Mouse (Mus musculus) liver, embryonic 14.5 days (tissue): Measurements from ENCODE around the gene Mark2. TPM values are rescaled to one million over a fixed set of nuclear protein-coding genes. Genes with fewer than 3 reads are reported as not detected.

Experiments used
- ATAC-seq: fragments of 200-750 bp; cut with Nextera tagmentation; 2 replicates; pipeline ENCODE4 v1.8.0; 2017; ENCODE audit warnings: moderate number of reproducible peaks, mild to moderate bottlenecking, moderate library complexity; ENCODE audit not compliant: insufficient read depth
- DNase-seq, 3 experiments: peaks; one replicate each; pipeline ENCODE4 v3.0.0-alpha.2; 2012 to 2013; ENCODE audit warnings: low read depth in 3 of 3, low spot score in 3 of 3
- H3K27ac ChIP-seq: fragments of 300-500 bp; sonication (generic); 2 replicates; pipeline ENCODE4 v1.5.1; 2014; ENCODE audit warnings: moderate library complexity, mild to moderate bottlenecking, control low read depth, inconsistent platforms
- H3K27me3 ChIP-seq: fragments of 300-500 bp; sonication (generic); 2 replicates; pipeline ENCODE4 v1.6.1; 2014; ENCODE audit warnings: mild to moderate bottlenecking, low read length, moderate library complexity; ENCODE audit not compliant: control insufficient read depth, insufficient read depth
- H3K36me3 ChIP-seq: fragments of 300-500 bp; sonication (generic); replicated peaks from 2 replicates; pipeline ENCODE4 v1.6.1; 2014; ENCODE audit warnings: low read depth; ENCODE audit not compliant: control insufficient read depth, insufficient read depth
- H3K4me1 ChIP-seq, 2 experiments: fragments of 200-500 bp in 1 of 2; fragments of 300-500 bp in 1 of 2; sonication (generic) in 1 of 2; replicated peaks; 2 replicates each; pipeline ENCODE4 v1.6.1; 2012 to 2014; ENCODE audit warnings: antibody characterized with exemption in 1 of 2, inconsistent platforms in 1 of 2, low read length in 1 of 2; ENCODE audit not compliant: control insufficient read depth in 2 of 2, insufficient read depth in 2 of 2
- H3K4me2 ChIP-seq: fragments of 300-500 bp; sonication (generic); 2 replicates; pipeline ENCODE4 v1.6.1; 2014; ENCODE audit warnings: low read depth, mild to moderate bottlenecking, control low read depth, moderate library complexity
- H3K4me3 ChIP-seq, 2 experiments: fragments of 200-500 bp in 1 of 2; fragments of 300-500 bp in 1 of 2; sonication (generic) in 1 of 2; 2 replicates each; pipeline ENCODE4 v1.5.1; 2012 to 2014; ENCODE audit warnings: low read depth in 2 of 2, low read length in 2 of 2, mild to moderate bottlenecking in 2 of 2, control low read depth in 1 of 2, inconsistent platforms in 1 of 2, moderate library complexity in 1 of 2; ENCODE audit not compliant: insufficient read depth in 1 of 2
- H3K9ac ChIP-seq: fragments of 300-500 bp; sonication (generic); replicated peaks from 2 replicates; pipeline ENCODE4 v1.6.1; 2014; ENCODE audit warnings: mild to moderate bottlenecking, control low read depth, moderate library complexity
- H3K9me3 ChIP-seq: fragments of 300-500 bp; sonication (generic); 2 replicates; pipeline ENCODE4 v1.6.1; 2016; ENCODE audit warnings: low read length, mixed read lengths; ENCODE audit not compliant: control insufficient read depth
- CTCF ChIP-seq: IDR thresholded peaks from 2 replicates; pipeline ENCODE4 v1.5.1; 2016; ENCODE audit warnings: antibody characterized with exemption, low read depth, control low read depth
- EP300 ChIP-seq: IDR thresholded peaks from 2 replicates; pipeline ENCODE4 v1.6.1; 2016; ENCODE audit warnings: antibody characterized with exemption, low read depth
- WGBS: fragments of 180-500 bp; shearing (Covaris S2); extraction: QIAGEN DNeasy Blood & Tissue Kit; methylation state at CpG from one replicate; pipeline ENCODE4 v1.1.7; 2014; ENCODE audit not compliant: insufficient replicate concordance; 5-methylcytosine and 5-hydroxymethylcytosine counted together
- polyA plus RNA-seq, 2 experiments: library from polyadenylated mRNA; depleted of rRNA in 1 of 2; stranded (reverse) in 1 of 2; unstranded in 1 of 2; fragments of >200 nt; fragmentation: Nextera tagmentation in 1 of 2; extraction: Ambion mirVana in 1 of 2; gene quantifications; 2 replicates each; pipeline versions ENCODE4 v1.2.1 to v1.2.3; 2012 to 2014

The Mark2 gene
- polyA plus RNA-seq, 2 experiments = 14.3 to 17.4 TPM

GRCm38 (mm10) chr19:7264766-7265331 lies 76.8 kb downstream of the Mark2 start:
- no peak for ATAC-seq
- peaks cover 0 to 3% of the 10 kb centered on the region in 2 experiments; a peak in 1 of 4 replicates for H3K4me1 ChIP-seq
- no peak overlapping the region for H3K9ac ChIP-seq
- 40% methylated on average over 6 of the region's 6 CpGs for WGBS
- no peak overlapping the region for H3K27ac ChIP-seq
- no peak overlapping the region for H3K4me3 ChIP-seq
- no peaks in the 10 kb centered on the region for H3K36me3 ChIP-seq
- H3K9me3 ChIP-seq = no peaks in the 10 kb centered on the region
- no peak for DNase-seq
- TF ChIP-seq CTCF = no peak
- no peak for TF ChIP-seq EP300
- peaks cover 15% of the 10 kb centered on the region for H3K27me3 ChIP-seq
- no peak overlapping the region for H3K4me2 ChIP-seq

GRCm38 (mm10) chr19:7264088-7264765 lies 77.4 kb downstream of the Mark2 start:
- H3K27ac ChIP-seq = no peak overlapping the region
- peaks cover 0 to 3% of the 10 kb centered on the region in 2 experiments; a peak in 1 of 4 replicates for H3K4me1 ChIP-seq
- ATAC-seq (no peak), DNase-seq (peak; percentile 41 to 58 (median 47))
- WGBS = 22% methylated on average over 9 of the region's 9 CpGs
- no peak overlapping the region for H3K9ac ChIP-seq
- H3K27me3 ChIP-seq = peaks cover 15% of the 10 kb centered on the region
- no peaks in the 10 kb centered on the region for H3K9me3 ChIP-seq
- H3K4me2 ChIP-seq = no peak overlapping the region
- H3K36me3 ChIP-seq = no peaks in the 10 kb centered on the region
- TF ChIP-seq EP300 (no peak), CTCF (peak; percentile 96)
- H3K4me3 ChIP-seq = no peak overlapping the region

- peaks cover 0 to 3% of the 10 kb centered on the region in 2 experiments; a peak in 1 of 4 replicates for H3K4me1 ChIP-seq
- no peak overlapping the region for H3K4me2 ChIP-seq
- no peaks in the 10 kb centered on the region for H3K9me3 ChIP-seq
- DNase-seq (no peak), ATAC-seq (no peak)
- no peak overlapping the region for H3K27ac ChIP-seq
- 61% methylated on average over 1 of the region's 1 CpGs for WGBS
- H3K4me3 ChIP-seq = no peak overlapping the region
- no peak for TF ChIP-seq EP300
- TF ChIP-seq CTCF = no peak
- H3K27me3 ChIP-seq = peaks cover 5% of the 10 kb centered on the region
- no peak overlapping the region for H3K9ac ChIP-seq
- H3K36me3 ChIP-seq = no peaks in the 10 kb centered on the region
Observed at GRCm38 (mm10) chr19:7262592-7262991, 79.1 kb downstream of the Mark2 start.

GRCm38 (mm10) chr19:7261964-7262363 lies 79.7 kb downstream of the Mark2 start:
- no peak for DNase-seq
- Histone ChIP-seq H3K4me3 (no peak overlapping the region), H3K9me3 (no peaks in the 10 kb centered on the region), H3K36me3 (no peaks in the 10 kb centered on the region), H3K4me2 (no peak overlapping the region), H3K9ac (no peak overlapping the region), H3K4me1 (no peaks in the 10 kb centered on the region), H3K27me3 (no peaks in the 10 kb centered on the region; the same call in none of the 2 replicates), H3K27ac (no peak overlapping the region)
- 63% methylated on average over 3 of the region's 3 CpGs for WGBS
- no peak for ATAC-seq
- no peak for TF ChIP-seq CTCF
- no peak for TF ChIP-seq EP300

GRCm38 (mm10) chr19:7261476-7261875 lies 80.2 kb downstream of the Mark2 start:
- DNase-seq = no peak
- no peaks in the 10 kb centered on the region for H3K4me1 ChIP-seq
- 71% methylated on average over 1 of the region's 1 CpGs for WGBS
- no peaks in the 10 kb centered on the region; the same call in 1 of the 2 replicates for H3K27me3 ChIP-seq
- H3K9ac ChIP-seq = no peak overlapping the region
- H3K4me3 ChIP-seq = no peak overlapping the region
- no peak for TF ChIP-seq CTCF
- no peak for TF ChIP-seq EP300
- no peaks in the 10 kb centered on the region for H3K9me3 ChIP-seq
- no peak for ATAC-seq
- H3K36me3 ChIP-seq = no peaks in the 10 kb centered on the region
- H3K27ac ChIP-seq = no peak overlapping the region
- H3K4me2 ChIP-seq = no peak overlapping the region
